Mouse (Mus musculus) kidney, embryonic 15.5 days (tissue): ENCODE measurements around the gene Olfr55. TPM values are rescaled to one million over a fixed set of nuclear protein-coding genes. Genes with fewer than 3 reads are reported as not detected.
"Not testable (repeated sequence)": the region's sequence is repeated elsewhere in the genome, so short reads cannot be mapped to it uniquely, and the experiment has no call there.

Experiments used
- ATAC-seq: fragments of 200-750 bp; cut with Nextera tagmentation; replicated peaks from 2 replicates; pipeline ENCODE4 v1.8.0; 2017; ENCODE audit warnings: moderate TSS enrichment; ENCODE audit not compliant: low FRiP score
- H3K27ac ChIP-seq: fragments of 300-500 bp; sonication (generic); 2 replicates; pipeline ENCODE4 v1.5.1; 2015; ENCODE audit warnings: mild to moderate bottlenecking, inconsistent platforms
- H3K27me3 ChIP-seq: fragments of 300-500 bp; sonication (generic); 2 replicates; pipeline ENCODE4 v1.6.1; 2015; ENCODE audit warnings: inconsistent platforms
- H3K36me3 ChIP-seq: fragments of 300-500 bp; sonication (generic); 2 replicates; pipeline ENCODE4 v1.6.1; 2015; ENCODE audit warnings: inconsistent platforms
- H3K4me1 ChIP-seq: fragments of 300-500 bp; sonication (generic); 2 replicates; pipeline ENCODE4 v1.6.1; 2015; ENCODE audit warnings: inconsistent platforms
- H3K4me2 ChIP-seq: fragments of 300-500 bp; sonication (generic); 2 replicates; pipeline ENCODE4 v1.6.1; 2015; ENCODE audit warnings: moderate library complexity, mild to moderate bottlenecking, inconsistent platforms
- H3K4me3 ChIP-seq: fragments of 300-500 bp; sonication (generic); replicated peaks from 2 replicates; pipeline ENCODE4 v1.5.1; 2015; ENCODE audit warnings: mild to moderate bottlenecking, inconsistent platforms
- H3K9ac ChIP-seq: fragments of 300-500 bp; sonication (generic); 2 replicates; pipeline ENCODE4 v1.6.1; 2015; ENCODE audit warnings: mild to moderate bottlenecking, inconsistent platforms
- H3K9me3 ChIP-seq: fragments of 300-500 bp; sonication (generic); replicated peaks from 2 replicates; pipeline ENCODE4 v1.6.1; 2016; ENCODE audit warnings: inconsistent platforms
- WGBS: fragments of 180-500 bp; shearing (Covaris S2); methylation state at CpG from one replicate; pipeline ENCODE4 v1.1.7; 2015; ENCODE audit warnings: mixed read lengths; 5-methylcytosine and 5-hydroxymethylcytosine counted together
- polyA plus RNA-seq: library from polyadenylated mRNA; unstranded; fragments of >200 nt; fragmentation: Nextera tagmentation; extraction: Ambion mirVana; gene quantifications from 2 replicates; pipeline ENCODE4 v1.2.1, GENCODE M21; 2015

Olfr55 gene
- 0.04 TPM in 1 of 2 replicates, not detected in the other for polyA plus RNA-seq

GRCm38 (mm10) chr17:33168147-33168546, at the start of gene Olfr55:
Gene Olfr55 (plus strand): TSS chr17:33168447.
- not testable (repeated sequence) for H3K36me3 ChIP-seq, H3K4me1 ChIP-seq, H3K9ac ChIP-seq, H3K27ac ChIP-seq, ATAC-seq, H3K4me2 ChIP-seq, H3K4me3 ChIP-seq, H3K9me3 ChIP-seq, H3K27me3 ChIP-seq
- 76% methylated on average over 1 of the region's 1 CpGs for whole genome bisulfite sequencing

- H3K4me1 ChIP-seq, result no peaks in the 10 kb centered on the region
- H3K4me3 ChIP-seq, result no peak overlapping the region
- no peaks in the 10 kb centered on the region for H3K9me3 ChIP-seq
- no peaks in the 10 kb centered on the region for H3K36me3 ChIP-seq
- no peak for ATAC-seq
- H3K4me2 ChIP-seq, result no peak overlapping the region
- H3K27me3 ChIP-seq, result no peaks in the 10 kb centered on the region
- H3K9ac ChIP-seq, result no peak overlapping the region
- no peak overlapping the region for H3K27ac ChIP-seq
Observed at GRCm38 (mm10) chr17:33124546-33124945, 43.7 kb upstream of the Olfr55 start.

GRCm38 (mm10) chr17:33126257-33126656, 42.0 kb upstream of the Olfr55 start:
- H3K27ac ChIP-seq, result no peak overlapping the region
- H3K36me3 ChIP-seq, result no peaks in the 10 kb centered on the region
- no peaks in the 10 kb centered on the region for H3K4me1 ChIP-seq
- no peaks in the 10 kb centered on the region for H3K9me3 ChIP-seq
- WGBS, result 68% methylated on average over 2 of the region's 2 CpGs
- no peak overlapping the region for H3K4me3 ChIP-seq
- no peak overlapping the region for H3K9ac ChIP-seq
- no peaks in the 10 kb centered on the region for H3K27me3 ChIP-seq
- no peak overlapping the region for H3K4me2 ChIP-seq
- ATAC-seq, result no peak

GRCm38 (mm10) chr17:33139261-33139820, 28.9 kb upstream of the Olfr55 start, which contains the start of gene Morc2b:
Gene Morc2b (minus strand): TSS chr17:33139683.
- no peaks in the 10 kb centered on the region for H3K27me3 ChIP-seq
- 78% methylated on average over 18 of the region's 18 CpGs for WGBS
- ATAC-seq, result no peak

GRCm38 (mm10) chr17:33191002-33191401, 22.8 kb downstream of the Olfr55 start, which contains the start of gene Olfr239:
Gene Olfr239 (plus strand): TSS chr17:33191302.
- not testable (repeated sequence) for ATAC-seq, H3K4me3 ChIP-seq, H3K4me2 ChIP-seq, H3K4me1 ChIP-seq, H3K9ac ChIP-seq, H3K36me3 ChIP-seq, H3K27ac ChIP-seq, H3K9me3 ChIP-seq, H3K27me3 ChIP-seq
- WGBS, result no CpG with 5 or more reads among the region's 2 CpGs

More at GRCm38 (mm10) chr17:33139261-33139820, 28.9 kb upstream of the Olfr55 start, which contains the start of gene Morc2b:
- no peaks in the 10 kb centered on the region for H3K4me1 ChIP-seq
- H3K27ac ChIP-seq, result no peak within 1 kb of the TSS
- H3K9ac ChIP-seq, result no peak within 1 kb of the TSS
- H3K4me2 ChIP-seq, result no peak within 1 kb of the TSS
- H3K9me3 ChIP-seq, result no peaks in the 10 kb centered on the region
- H3K4me3 ChIP-seq, result no peak within 1 kb of the TSS
- H3K36me3 ChIP-seq, result no peaks in the 10 kb centered on the region

- no peaks in the 10 kb centered on the region for H3K4me1 ChIP-seq
- peaks cover 5% of the 10 kb centered on the region; the same call in 1 of the 2 replicates for H3K9me3 ChIP-seq
- no peak within 1 kb of the TSS for H3K4me2 ChIP-seq
- no peak within 1 kb of the TSS for H3K9ac ChIP-seq
- no peaks in the 10 kb centered on the region for H3K36me3 ChIP-seq
- WGBS, result 86% methylated on average over 2 of the region's 2 CpGs
- H3K4me3 ChIP-seq, result no peak within 1 kb of the TSS
- no peak within 1 kb of the TSS for H3K27ac ChIP-seq
- ATAC-seq, result no peak
- no peaks in the 10 kb centered on the region for H3K27me3 ChIP-seq
Observed at GRCm38 (mm10) chr17:33221590-33221989, 53.3 kb downstream of the Olfr55 start, which contains the start of gene Olfr1564. Gene Olfr1564 (minus strand): TSS chr17:33221690.

Other genes with a start within 250 kb of the Olfr55 start
- gene Cyp4f13, start 221.0 kb upstream of the Olfr55 start, polyA plus RNA-seq, result 10.8 and 13.3 TPM in 2 replicates
- 9.9 and 12.1 TPM in 2 replicates for gene Zfp472, start 202.6 kb upstream of the Olfr55 start, polyA plus RNA-seq
- 11.2 and 11.9 TPM in 2 replicates for gene Zfp952, start 175.3 kb upstream of the Olfr55 start, polyA plus RNA-seq
- 13.9 and 14.9 TPM in 2 replicates for gene Zfp763, start 135.0 kb upstream of the Olfr55 start, polyA plus RNA-seq
- not detected in 2 replicates for gene 4921501E09Rik, start 100.4 kb upstream of the Olfr55 start, polyA plus RNA-seq
- 6.4 and 8.2 TPM in 2 replicates for gene Zfp563, start 79.1 kb upstream of the Olfr55 start, polyA plus RNA-seq
- gene Morc2b, start 28.8 kb upstream of the Olfr55 start, polyA plus RNA-seq, result not detected in 2 replicates
- not detected in 2 replicates for gene Olfr239, start 22.9 kb downstream of the Olfr55 start, polyA plus RNA-seq
- gene Olfr1564, start 53.2 kb downstream of the Olfr55 start, polyA plus RNA-seq, result not detected in 2 replicates
- gene Zfp955a, start 86.7 kb downstream of the Olfr55 start, polyA plus RNA-seq, result 17.7 and 17.9 TPM in 2 replicates
- gene Olfr63, start 96.2 kb downstream of the Olfr55 start, polyA plus RNA-seq, result 0.04 TPM in 1 of 2 replicates, not detected in the other
- 13.1 and 13.6 TPM in 2 replicates for gene Zfp955b, start 121.1 kb downstream of the Olfr55 start, polyA plus RNA-seq
- gene Zfp81, start 190.4 kb downstream of the Olfr55 start, polyA plus RNA-seq, result 9.1 and 11.8 TPM in 2 replicates
- 17.4 and 18.5 TPM in 2 replicates for gene Zfp101, start 226.2 kb downstream of the Olfr55 start, polyA plus RNA-seq